Mouse (Mus musculus) liver, postnatal 0 days (tissue): ENCODE results near the gene Stat1. TPM values are rescaled to one million over a fixed set of nuclear protein-coding genes. Genes with fewer than 3 reads are reported as not detected.

Source experiments
- ATAC-seq: fragments of 200-750 bp; cut with Nextera tagmentation; 2 replicates; pipeline ENCODE4 v1.8.0; 2017; ENCODE audit warnings: mild to moderate bottlenecking, moderate library complexity
- DNase-seq: peaks from one replicate; pipeline ENCODE4 v3.0.0-alpha.2; 2016
- H3K27ac ChIP-seq: fragments of 300-500 bp; sonication (generic); 2 replicates; pipeline ENCODE4 v1.5.1; 2014; ENCODE audit warnings: antibody characterized with exemption, moderate library complexity, mild to moderate bottlenecking, low read depth
- H3K27me3 ChIP-seq: fragments of 300-500 bp; sonication (generic); 2 replicates; pipeline ENCODE4 v1.6.1; 2014; ENCODE audit warnings: low read length, control low read depth, mixed read lengths; ENCODE audit not compliant: insufficient read depth
- H3K36me3 ChIP-seq: fragments of 300-500 bp; sonication (generic); replicated peaks from 2 replicates; pipeline ENCODE4 v1.6.1; 2014; ENCODE audit warnings: mild to moderate bottlenecking, control low read depth, low read length, moderate library complexity, mixed read lengths; ENCODE audit not compliant: insufficient read depth
- H3K4me1 ChIP-seq: fragments of 300-500 bp; sonication (generic); 2 replicates; pipeline ENCODE4 v1.6.1; 2014; ENCODE audit warnings: antibody characterized with exemption, mild to moderate bottlenecking, control low read depth; ENCODE audit not compliant: insufficient read depth
- H3K4me2 ChIP-seq: fragments of 300-500 bp; sonication (generic); 2 replicates; pipeline ENCODE4 v1.6.1; 2014; ENCODE audit warnings: low read depth, mild to moderate bottlenecking, low read length, moderate library complexity, mixed read lengths
- H3K4me3 ChIP-seq: fragments of 300-500 bp; sonication (generic); 2 replicates; pipeline ENCODE4 v1.5.1; 2014; ENCODE audit warnings: low read depth, low read length
- H3K9ac ChIP-seq: fragments of 300-500 bp; sonication (generic); replicated peaks from 2 replicates; pipeline ENCODE4 v1.6.1; 2014; ENCODE audit warnings: mild to moderate bottlenecking, moderate library complexity
- H3K9me3 ChIP-seq: fragments of 300-500 bp; sonication (generic); 2 replicates; pipeline ENCODE4 v1.6.1; 2016; ENCODE audit warnings: mild to moderate bottlenecking, control low read depth, low read length, mixed read lengths
- CTCF ChIP-seq: sonication (generic); IDR thresholded peaks from 2 replicates; pipeline ENCODE4 v1.5.1; 2016; ENCODE audit warnings: antibody characterized with exemption, low read depth
- EP300 ChIP-seq: IDR thresholded peaks from 2 replicates; pipeline ENCODE4 v1.6.1; 2016; ENCODE audit warnings: antibody characterized with exemption, low read depth, mild to moderate bottlenecking
- WGBS: fragments of 180-500 bp; shearing (Covaris S2); extraction: QIAGEN DNeasy Blood & Tissue Kit; methylation state at CpG from one replicate; pipeline ENCODE4 v1.1.7; 2014; ENCODE audit not compliant: insufficient replicate concordance; 5-methylcytosine and 5-hydroxymethylcytosine counted together
- polyA plus RNA-seq: library from polyadenylated mRNA; unstranded; fragments of >200 nt; fragmentation: Nextera tagmentation; extraction: Ambion mirVana; gene quantifications from 2 replicates; pipeline ENCODE4 v1.2.1, GENCODE M21; 2015

Stat1 gene
- polyA plus RNA-seq, 1 experiment from 2014 or later: 33.7 TPM

GRCm38 (mm10) chr1:52146214-52146970 lies 27.2 kb downstream of the Stat1 start:
- H3K4me2 ChIP-seq: no peak overlapping the region
- no peak for DNase-seq
- H3K9me3 ChIP-seq: no peaks in the 10 kb centered on the region
- no peak overlapping the region for H3K4me3 ChIP-seq
- TF ChIP-seq EP300: no peak
- TF ChIP-seq CTCF: peak; percentile 73
- 60% methylated on average over 12 of the region's 12 CpGs for WGBS
- H3K27me3 ChIP-seq: no peaks in the 10 kb centered on the region
- H3K4me1 ChIP-seq: no peaks in the 10 kb centered on the region
- no peak for ATAC-seq
- H3K9ac ChIP-seq: no peak overlapping the region
- H3K27ac ChIP-seq: no peak overlapping the region
- peaks cover 95% of the 10 kb centered on the region for H3K36me3 ChIP-seq

GRCm38 (mm10) chr1:52147431-52147830 lies 28.2 kb downstream of the Stat1 start:
- no peak for DNase-seq
- Histone ChIP-seq H3K9ac (no peak overlapping the region), H3K9me3 (no peaks in the 10 kb centered on the region), H3K4me3 (no peak overlapping the region), H3K27me3 (no peaks in the 10 kb centered on the region), H3K4me1 (no peaks in the 10 kb centered on the region), H3K27ac (no peak overlapping the region), H3K4me2 (no peak overlapping the region), H3K36me3 (peaks cover 98% of the 10 kb centered on the region)
- TF ChIP-seq EP300 (no peak), CTCF (no peak)
- WGBS: 84% methylated on average over 2 of the region's 2 CpGs
- no peak for ATAC-seq

GRCm38 (mm10) chr1:52148178-52148577 lies 28.9 kb downstream of the Stat1 start:
- Histone ChIP-seq H3K4me1 (no peaks in the 10 kb centered on the region), H3K4me3 (no peak overlapping the region), H3K4me2 (no peak overlapping the region), H3K27me3 (no peaks in the 10 kb centered on the region), H3K9ac (no peak overlapping the region), H3K36me3 (peaks cover 98% of the 10 kb centered on the region), H3K9me3 (no peaks in the 10 kb centered on the region), H3K27ac (no peak overlapping the region)
- 82% methylated on average over 7 of the region's 7 CpGs for WGBS
- ATAC-seq (no peak), DNase-seq (no peak)
- no peak for TF ChIP-seq CTCF
- no peak for TF ChIP-seq EP300

- TF ChIP-seq CTCF (no peak), EP300 (no peak)
- DNase-seq (no peak), ATAC-seq (no peak)
- 85% methylated on average over 7 of the region's 7 CpGs for WGBS
- no peak overlapping the region for H3K9ac ChIP-seq
- peaks cover 97% of the 10 kb centered on the region for H3K36me3 ChIP-seq
- H3K27ac ChIP-seq: no peak overlapping the region
- H3K4me2 ChIP-seq: no peak overlapping the region
- no peaks in the 10 kb centered on the region for H3K9me3 ChIP-seq
- H3K4me3 ChIP-seq: no peak overlapping the region
- H3K27me3 ChIP-seq: no peaks in the 10 kb centered on the region
- no peaks in the 10 kb centered on the region for H3K4me1 ChIP-seq
These were observed 29.5 kb downstream of the Stat1 start for GRCm38 (mm10) chr1:52148696-52149095.

- ATAC-seq: peak; percentile 78
- WGBS: 48% methylated on average over 9 of the region's 9 CpGs
- Histone ChIP-seq H3K27me3 (no peaks in the 10 kb centered on the region), H3K9ac (no peak overlapping the region), H3K4me3 (no peak overlapping the region), H3K4me2 (no peak overlapping the region), H3K4me1 (no peaks in the 10 kb centered on the region), H3K36me3 (peaks cover 98% of the 10 kb centered on the region), H3K9me3 (no peaks in the 10 kb centered on the region), H3K27ac (no peak overlapping the region)
- TF ChIP-seq CTCF (no peak), EP300 (no peak)
- peak; percentile 50 for DNase-seq
These were observed 30.7 kb downstream of the Stat1 start for GRCm38 (mm10) chr1:52149934-52150346.

GRCm38 (mm10) chr1:52150676-52151075 lies 31.4 kb downstream of the Stat1 start:
- Histone ChIP-seq H3K4me2 (no peak overlapping the region), H3K36me3 (peaks cover 99% of the 10 kb centered on the region), H3K9ac (no peak overlapping the region), H3K27ac (no peak overlapping the region), H3K27me3 (no peaks in the 10 kb centered on the region), H3K4me1 (no peaks in the 10 kb centered on the region), H3K9me3 (no peaks in the 10 kb centered on the region), H3K4me3 (no peak overlapping the region)
- ATAC-seq: peak; percentile 62
- TF ChIP-seq EP300 (0 out of 2 replicates have a peak, but pooled peaks have one; percentile 28), CTCF (no peak)
- no peak for DNase-seq
- 17% methylated on average over 11 of the region's 11 CpGs for WGBS
